Mouse (Mus musculus) limb, embryonic 11.5 days (tissue): Measurements from ENCODE around the gene Trdmt1. TPM values are rescaled to one million over a fixed set of nuclear protein-coding genes. Genes with fewer than 3 reads are reported as not detected.

Experiments
- ATAC-seq: fragments of 200-750 bp; cut with Nextera tagmentation; 2 replicates; pipeline ENCODE4 v1.8.0; 2017; ENCODE audit warnings: low read depth; ENCODE audit not compliant: insufficient number of reproducible peaks, low FRiP score, low TSS enrichment
- DNase-seq: peaks from one replicate; pipeline ENCODE4 v3.0.0-alpha.2; 2015; ENCODE audit warnings: low spot score
- H3K27ac ChIP-seq: fragments of 300-500 bp; sonication (generic); replicated peaks from 2 replicates; pipeline ENCODE4 v1.5.1; 2014; ENCODE audit warnings: low read depth, mild to moderate bottlenecking, low read length
- H3K27me3 ChIP-seq: fragments of 300-500 bp; sonication (generic); 2 replicates; pipeline ENCODE4 v1.6.1; 2014; ENCODE audit warnings: mild to moderate bottlenecking, low read length, mixed read lengths; ENCODE audit not compliant: control insufficient read depth, insufficient read depth
- H3K36me3 ChIP-seq: fragments of 300-500 bp; sonication (generic); 2 replicates; pipeline ENCODE4 v1.6.1; 2014; ENCODE audit warnings: mild to moderate bottlenecking, low read length, moderate library complexity, mixed read lengths; ENCODE audit not compliant: control insufficient read depth, insufficient read depth
- H3K4me1 ChIP-seq: fragments of 300-500 bp; sonication (generic); 2 replicates; pipeline ENCODE4 v1.6.1; 2014; ENCODE audit warnings: low read length, mixed read lengths; ENCODE audit not compliant: control insufficient read depth, insufficient read depth
- H3K4me2 ChIP-seq: fragments of 300-500 bp; sonication (generic); 2 replicates; pipeline ENCODE4 v1.6.1; 2014; ENCODE audit warnings: low read depth, mild to moderate bottlenecking, moderate library complexity; ENCODE audit not compliant: severe bottlenecking
- H3K4me3 ChIP-seq: fragments of 300-500 bp; sonication (generic); 2 replicates; pipeline ENCODE4 v1.5.1; 2014; ENCODE audit warnings: low read depth, low read length
- H3K9ac ChIP-seq: fragments of 300-500 bp; sonication (generic); 2 replicates; pipeline ENCODE4 v1.6.1; 2014; ENCODE audit warnings: mild to moderate bottlenecking, low read length
- H3K9me3 ChIP-seq: fragments of 300-500 bp; sonication (generic); 2 replicates; pipeline ENCODE4 v1.6.1; 2016; ENCODE audit warnings: low read length; ENCODE audit not compliant: control insufficient read depth
- WGBS: fragments of 180-500 bp; shearing (Covaris S2); extraction: QIAGEN DNeasy Blood & Tissue Kit; methylation state at CpG from one replicate; pipeline ENCODE4 v1.1.7; 2014; 5-methylcytosine and 5-hydroxymethylcytosine counted together
- polyA plus RNA-seq: library from polyadenylated mRNA; unstranded; fragments of >200 nt; fragmentation: Nextera tagmentation; extraction: Ambion mirVana; gene quantifications from 2 replicates; pipeline ENCODE4 v1.2.1, GENCODE M21; 2014

The Trdmt1 gene
- polyA plus RNA-seq, 1 experiment from 2014 or later = 9.3 TPM

- Histone ChIP-seq H3K4me3 (no peak overlapping the region), H3K27me3 (no peaks in the 10 kb centered on the region), H3K4me1 (no peaks in the 10 kb centered on the region), H3K4me2 (no peak overlapping the region), H3K27ac (no peak overlapping the region), H3K9ac (no peak overlapping the region), H3K36me3 (no peaks in the 10 kb centered on the region), H3K9me3 (no peaks in the 10 kb centered on the region)
- 91% methylated on average over 2 of the region's 2 CpGs for WGBS
- no peak for ATAC-seq
- DNase-seq = no peak
These were observed 63.7 kb downstream of the Trdmt1 start for GRCm38 (mm10) chr2:13480744-13481143.

- WGBS = 74% methylated on average over 7 of the region's 7 CpGs
- Histone ChIP-seq H3K4me1 (no peaks in the 10 kb centered on the region), H3K4me2 (no peak overlapping the region), H3K36me3 (no peaks in the 10 kb centered on the region), H3K9me3 (no peaks in the 10 kb centered on the region), H3K27ac (no peak overlapping the region), H3K4me3 (no peak overlapping the region), H3K27me3 (no peaks in the 10 kb centered on the region), H3K9ac (no peak overlapping the region)
- no peak for ATAC-seq
- no peak for DNase-seq
These were observed 65.3 kb downstream of the Trdmt1 start for GRCm38 (mm10) chr2:13479165-13479564.

GRCm38 (mm10) chr2:13470108-13470507, 74.4 kb downstream of the Trdmt1 start:
- ATAC-seq = no peak
- H3K4me3 ChIP-seq = no peak overlapping the region
- no peak overlapping the region for H3K9ac ChIP-seq
- WGBS = 91% methylated on average over 3 of the region's 3 CpGs
- no peaks in the 10 kb centered on the region for H3K36me3 ChIP-seq
- H3K9me3 ChIP-seq = no peaks in the 10 kb centered on the region
- no peaks in the 10 kb centered on the region for H3K4me1 ChIP-seq
- H3K27ac ChIP-seq = no peak overlapping the region
- no peak overlapping the region for H3K4me2 ChIP-seq
- DNase-seq = no peak
- H3K27me3 ChIP-seq = no peaks in the 10 kb centered on the region

- Histone ChIP-seq H3K4me1 (no peaks in the 10 kb centered on the region), H3K9me3 (no peaks in the 10 kb centered on the region), H3K36me3 (no peaks in the 10 kb centered on the region), H3K4me2 (no peak overlapping the region), H3K4me3 (no peak overlapping the region), H3K9ac (no peak overlapping the region), H3K27me3 (no peaks in the 10 kb centered on the region), H3K27ac (no peak overlapping the region)
- ATAC-seq (no peak), DNase-seq (no peak)
- WGBS = 91% methylated on average over 4 of the region's 4 CpGs
These were observed 74.8 kb downstream of the Trdmt1 start for GRCm38 (mm10) chr2:13469641-13470040.

- Histone ChIP-seq H3K36me3 (no peaks in the 10 kb centered on the region), H3K27ac (no peak overlapping the region), H3K27me3 (no peaks in the 10 kb centered on the region), H3K4me2 (no peak overlapping the region), H3K4me1 (no peaks in the 10 kb centered on the region), H3K9ac (no peak overlapping the region), H3K4me3 (no peak overlapping the region), H3K9me3 (no peaks in the 10 kb centered on the region)
- ATAC-seq = no peak
- 94% methylated on average over 3 of the region's 3 CpGs for WGBS
- DNase-seq = no peak
These were observed 77.8 kb downstream of the Trdmt1 start for GRCm38 (mm10) chr2:13466685-13467084.

Other genes with a start within 250 kb of the Trdmt1 start
- 0.03 and 0.06 TPM in 2 replicates for gene Cubn, start 52.9 kb downstream of the Trdmt1 start, polyA plus RNA-seq
- 398 and 406 TPM in 2 replicates for gene Vim, start 29.3 kb upstream of the Trdmt1 start, polyA plus RNA-seq
- gene St8sia6, start 249.4 kb upstream of the Trdmt1 start, polyA plus RNA-seq = 1.1 and 1.4 TPM in 2 replicates